Mouse (Mus musculus) urinary bladder, adult 2 months (tissue): Measurements from ENCODE around the gene Pml. TPM values are rescaled to one million over a fixed set of nuclear protein-coding genes. Genes with fewer than 3 reads are reported as not detected.

Experiments used
- DNase-seq: peaks from one replicate; pipeline ENCODE4 v3.0.0; 2022; ENCODE audit warnings: low spot score
- polyA plus RNA-seq: library from polyadenylated mRNA; depleted of rRNA; stranded (reverse); fragments of >200 nt; gene quantifications from 2 replicates; pipeline ENCODE4 v1.2.3, GENCODE M21; 2012

Gene Pml
- polyA plus RNA-seq, 1 experiment = 14.2 TPM

GRCm38 (mm10) chr9:58234502-58235015, 15.0 kb downstream of the Pml start:
- DNase-seq = no peak

- DNase-seq = no peak
Measured at GRCm38 (mm10) chr9:58232374-58232773, 17.2 kb downstream of the Pml start.

- no peak for DNase-seq
Measured at GRCm38 (mm10) chr9:58231746-58232145, 17.8 kb downstream of the Pml start.

- no peak for DNase-seq
Measured at GRCm38 (mm10) chr9:58228777-58229466, 20.7 kb downstream of the Pml start.

- DNase-seq = no peak
Measured at GRCm38 (mm10) chr9:58225915-58226913, 23.4 kb downstream of the Pml start.

GRCm38 (mm10) chr9:58224356-58224755, 25.2 kb downstream of the Pml start:
- no peak for DNase-seq

GRCm38 (mm10) chr9:58220218-58220903, 29.2 kb downstream of the Pml start:
- no peak for DNase-seq

- DNase-seq = no peak
Measured at GRCm38 (mm10) chr9:58218539-58218938, 31.0 kb downstream of the Pml start.

- DNase-seq = no peak
Measured at GRCm38 (mm10) chr9:58216402-58216801, 33.2 kb downstream of the Pml start.

- DNase-seq = no peak
Measured at GRCm38 (mm10) chr9:58214519-58215180, 34.9 kb downstream of the Pml start.

GRCm38 (mm10) chr9:58213865-58214264, 35.7 kb downstream of the Pml start:
- DNase-seq = no peak

- no peak for DNase-seq
Measured at GRCm38 (mm10) chr9:58213377-58213776, 36.2 kb downstream of the Pml start.

- DNase-seq = no peak
Measured at GRCm38 (mm10) chr9:58210304-58210627, 39.3 kb downstream of the Pml start.

- no peak for DNase-seq
Measured at GRCm38 (mm10) chr9:58209462-58210303, 39.9 kb downstream of the Pml start.

GRCm38 (mm10) chr9:58206013-58206412, 43.6 kb downstream of the Pml start:
- DNase-seq = no peak

- peak; percentile 90 for DNase-seq
Measured at GRCm38 (mm10) chr9:58204448-58205000, 45.1 kb downstream of the Pml start.

GRCm38 (mm10) chr9:58203516-58204447, 45.8 kb downstream of the Pml start, which contains the start of the genes Islr and Islr2:
Gene Islr, minus strand, starts transcription at chr9:58204306.
Gene Islr2, minus strand, starts transcription at chr9:58204319.
- no peak for DNase-seq

- DNase-seq = no peak
Measured at GRCm38 (mm10) chr9:58202676-58203453, 46.7 kb downstream of the Pml start.
